Mouse (Mus musculus) heart, embryonic 12.5 days (tissue): ENCODE measurements around the gene Rassf4. TPM values are rescaled to one million over a fixed set of nuclear protein-coding genes. Genes with fewer than 3 reads are reported as not detected.

Experiments used
- ATAC-seq: fragments of 200-750 bp; cut with Nextera tagmentation; 2 replicates; pipeline ENCODE4 v1.8.0; 2017; ENCODE audit warnings: moderate TSS enrichment, moderate library complexity; ENCODE audit not compliant: insufficient number of reproducible peaks, low FRiP score
- H3K27ac ChIP-seq: fragments of 300-500 bp; sonication (generic); 2 replicates; pipeline ENCODE4 v1.5.1; 2016; ENCODE audit warnings: mild to moderate bottlenecking, moderate library complexity; ENCODE audit not compliant: poor library complexity, severe bottlenecking
- H3K27me3 ChIP-seq: fragments of 300-500 bp; sonication (generic); replicated peaks from 2 replicates; pipeline ENCODE4 v1.6.1; 2016; ENCODE audit warnings: mild to moderate bottlenecking, moderate library complexity
- H3K36me3 ChIP-seq: fragments of 300-500 bp; sonication (generic); 2 replicates; pipeline ENCODE4 v1.6.1; 2016; ENCODE audit warnings: mild to moderate bottlenecking, moderate library complexity
- H3K4me1 ChIP-seq: fragments of 300-500 bp; sonication (generic); replicated peaks from 2 replicates; pipeline ENCODE4 v1.6.1; 2016; ENCODE audit warnings: mild to moderate bottlenecking
- H3K4me2 ChIP-seq: fragments of 300-500 bp; sonication (generic); 2 replicates; pipeline ENCODE4 v1.6.1; 2016; ENCODE audit warnings: mild to moderate bottlenecking, moderate library complexity
- H3K4me3 ChIP-seq: fragments of 300-500 bp; sonication (generic); 2 replicates; pipeline ENCODE4 v1.5.1; 2016; ENCODE audit warnings: mild to moderate bottlenecking
- H3K9ac ChIP-seq: fragments of 300-500 bp; sonication (generic); 2 replicates; pipeline ENCODE4 v1.6.1; 2016; ENCODE audit warnings: mild to moderate bottlenecking, moderate library complexity
- H3K9me3 ChIP-seq: fragments of 300-500 bp; sonication (generic); replicated peaks from 2 replicates; pipeline ENCODE4 v1.6.1; 2016; ENCODE audit warnings: mild to moderate bottlenecking, moderate library complexity
- WGBS: fragments of 180-500 bp; shearing (Covaris S2); methylation state at CpG from one replicate; pipeline ENCODE4 v1.1.7; 2016; 5-methylcytosine and 5-hydroxymethylcytosine counted together
- polyA plus RNA-seq: library from polyadenylated mRNA; unstranded; fragments of >200 nt; fragmentation: Nextera tagmentation; extraction: Ambion mirVana; gene quantifications from 2 replicates; pipeline ENCODE4 v1.2.1, GENCODE M21; 2016

The Rassf4 gene
- polyA plus RNA-seq, 1 experiment from 2014 or later: 6.5 TPM

DNA sequence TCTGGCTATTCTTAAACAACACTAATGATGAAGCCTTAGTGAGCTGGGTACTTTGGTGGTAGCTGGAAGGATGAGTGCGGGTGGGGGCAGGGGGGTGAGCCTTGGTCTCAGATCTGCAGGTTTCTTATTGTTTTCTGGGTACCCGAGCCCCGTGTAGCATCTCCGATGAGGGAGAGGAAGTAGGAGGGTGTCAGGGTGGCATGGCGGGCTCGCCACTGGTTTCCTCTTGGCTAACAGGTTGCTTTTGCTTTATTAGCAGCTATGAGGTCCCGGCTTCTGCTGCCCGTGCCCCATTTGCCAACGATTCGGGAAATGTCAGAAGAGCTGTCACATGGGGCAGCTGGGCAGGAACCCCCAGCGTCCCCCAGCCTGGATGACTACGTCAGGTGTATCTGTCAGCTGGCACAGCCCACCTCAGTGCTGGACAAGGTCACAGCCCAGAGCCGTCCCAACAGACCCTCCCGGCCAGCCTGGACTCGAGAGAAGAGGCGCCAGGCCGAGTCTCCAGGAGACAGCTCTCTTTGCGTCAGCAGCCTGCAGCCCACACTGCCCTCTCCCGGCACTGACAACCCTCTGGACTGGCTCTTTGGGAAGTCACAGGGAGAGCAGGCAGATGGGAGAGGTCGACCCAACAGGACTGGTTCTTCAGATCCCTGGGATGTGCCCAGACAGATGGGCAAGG lies 22.2 kb downstream of the Rassf4 start:
- peak overlapping the region; percentile 44; the same call in 1 of the 2 replicates for H3K9ac ChIP-seq
- no peaks in the 10 kb centered on the region for H3K27me3 ChIP-seq
- H3K9me3 ChIP-seq: no peaks in the 10 kb centered on the region
- H3K4me2 ChIP-seq: peak overlapping the region; percentile 44
- ATAC-seq: no peak; the same call in 1 of the 2 replicates
- H3K4me3 ChIP-seq: no peak overlapping the region
- H3K36me3 ChIP-seq: no peaks in the 10 kb centered on the region
- peaks cover 32% of the 10 kb centered on the region for H3K4me1 ChIP-seq
- 60% methylated on average over 20 of the region's 20 CpGs for WGBS
- no peak overlapping the region; the same call in 1 of the 2 replicates for H3K27ac ChIP-seq

DNA sequence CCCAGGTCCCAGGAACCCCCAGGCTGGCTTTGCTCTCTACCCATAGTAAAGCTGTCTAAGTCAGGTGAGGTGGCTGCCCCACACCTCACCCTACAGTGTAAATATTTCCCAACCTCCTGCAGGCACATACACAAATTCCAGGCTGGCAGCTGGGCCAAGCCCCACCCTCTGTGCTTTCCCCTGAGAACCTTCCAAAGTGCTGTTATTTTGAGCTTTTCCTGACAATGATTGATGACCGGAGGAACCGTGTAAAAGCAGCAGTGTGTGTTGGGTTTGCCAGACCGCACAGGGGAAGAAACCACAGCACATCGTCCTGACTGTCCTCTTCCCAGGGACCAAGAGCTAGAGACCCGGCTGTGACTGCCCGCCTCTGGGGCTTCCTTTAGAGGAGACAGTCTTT lies 23.3 kb downstream of the Rassf4 start, which contains the start of gene Depp1:
Depp1 (plus strand) TSS at position 204 of the 400 bp plus-strand sequence.
- H3K4me1 ChIP-seq: peaks cover 30% of the 10 kb centered on the region
- no peaks in the 10 kb centered on the region for H3K27me3 ChIP-seq
- H3K36me3 ChIP-seq: no peaks in the 10 kb centered on the region
- peak within 1 kb of the TSS; percentile 21 for H3K4me3 ChIP-seq
- H3K4me2 ChIP-seq: peak within 1 kb of the TSS; percentile 44
- 9% methylated on average over 6 of the region's 6 CpGs for WGBS
- peak; percentile 52; the same call in 1 of the 2 replicates for ATAC-seq
- H3K27ac ChIP-seq: peak within 1 kb of the TSS; percentile 42
- peak within 1 kb of the TSS; percentile 44 for H3K9ac ChIP-seq
- no peaks in the 10 kb centered on the region for H3K9me3 ChIP-seq

DNA sequence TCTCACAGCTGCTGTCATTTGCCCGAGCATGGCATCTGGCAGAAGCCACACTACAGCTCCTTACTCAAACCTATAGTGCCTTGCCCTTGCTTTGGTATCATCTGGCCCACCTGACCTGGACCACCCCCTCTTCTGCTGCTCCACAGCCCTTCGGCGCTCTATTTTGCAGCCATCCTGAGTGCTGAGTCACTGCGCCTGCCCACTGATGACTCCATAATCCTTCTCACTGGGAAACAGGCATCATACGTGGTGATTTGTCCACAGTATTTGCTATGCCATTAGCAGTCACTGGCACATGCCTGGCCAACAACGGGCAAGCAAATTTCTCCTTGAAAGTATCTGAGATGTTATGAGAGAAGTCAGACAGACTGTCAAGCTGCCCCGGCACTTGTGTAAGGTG lies 23.9 kb downstream of the Rassf4 start:
- no peaks in the 10 kb centered on the region for H3K36me3 ChIP-seq
- H3K27ac ChIP-seq: peak overlapping the region; percentile 42
- no peak overlapping the region for H3K4me3 ChIP-seq
- no peak for ATAC-seq
- peak overlapping the region; percentile 42; the same call in 1 of the 2 replicates for H3K9ac ChIP-seq
- no peaks in the 10 kb centered on the region for H3K9me3 ChIP-seq
- peaks cover 34% of the 10 kb centered on the region for H3K4me1 ChIP-seq
- H3K27me3 ChIP-seq: no peaks in the 10 kb centered on the region
- H3K4me2 ChIP-seq: no peak overlapping the region
- WGBS: 64% methylated on average over 7 of the region's 7 CpGs

DNA sequence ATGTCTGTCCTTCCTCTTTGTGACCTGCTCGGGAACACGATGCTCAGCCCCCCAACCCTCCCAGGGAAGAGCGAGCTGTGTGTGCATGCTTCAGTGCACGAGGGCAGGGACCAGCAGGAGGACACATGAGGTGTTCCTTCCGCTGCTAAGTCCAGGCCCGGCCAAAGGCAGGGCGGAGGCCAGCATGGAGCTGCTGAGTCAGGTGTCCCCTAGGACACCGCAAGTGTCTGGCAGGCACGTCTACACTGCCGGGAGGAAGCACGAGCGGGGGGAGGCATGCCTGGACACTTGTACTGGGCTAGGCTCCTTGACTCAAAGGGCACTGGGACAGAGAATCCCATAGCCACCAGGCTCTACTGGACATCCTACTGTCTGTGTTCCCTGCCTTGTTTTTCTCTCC lies 26.0 kb downstream of the Rassf4 start:
- no peak overlapping the region for H3K27ac ChIP-seq
- no peak for ATAC-seq

DNA sequence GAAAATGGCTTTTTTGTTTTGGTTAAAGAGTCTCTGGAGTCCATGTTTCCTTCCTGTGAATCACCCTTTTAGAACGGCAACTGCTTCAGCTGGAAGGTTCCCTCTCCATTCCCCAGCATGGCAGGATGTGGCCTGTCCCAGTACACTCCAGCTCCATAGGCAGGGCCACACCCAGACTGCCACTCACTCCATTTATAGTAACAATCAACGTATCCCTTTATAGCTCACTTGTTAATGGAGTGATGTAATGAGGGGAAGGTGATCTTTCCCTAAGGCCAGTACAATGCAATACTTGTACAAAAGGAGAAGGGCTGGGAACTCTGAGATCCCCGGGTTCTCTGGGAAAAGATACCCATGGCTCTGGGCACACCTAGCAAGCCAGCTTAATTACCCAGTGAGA lies 29.4 kb downstream of the Rassf4 start:
- H3K4me3 ChIP-seq: no peak overlapping the region
- 22% methylated on average over 3 of the region's 3 CpGs for WGBS
- ATAC-seq: peak; percentile 48; the same call in 1 of the 2 replicates
- no peaks in the 10 kb centered on the region for H3K9me3 ChIP-seq
- no peak overlapping the region for H3K9ac ChIP-seq
- no peak overlapping the region for H3K4me2 ChIP-seq
- H3K4me1 ChIP-seq: peaks cover 30% of the 10 kb centered on the region
- no peaks in the 10 kb centered on the region for H3K36me3 ChIP-seq
- H3K27me3 ChIP-seq: no peaks in the 10 kb centered on the region
- peak overlapping the region; percentile 65 for H3K27ac ChIP-seq

More for the DNA sequence above, 26.0 kb downstream of the Rassf4 start:
- Histone ChIP-seq H3K27me3 (no peaks in the 10 kb centered on the region), H3K9ac (no peak overlapping the region), H3K4me3 (no peak overlapping the region), H3K4me1 (peaks cover 46% of the 10 kb centered on the region), H3K4me2 (no peak overlapping the region), H3K36me3 (no peaks in the 10 kb centered on the region), H3K9me3 (no peaks in the 10 kb centered on the region)
- WGBS: 66% methylated on average over 12 of the region's 12 CpGs

DNA sequence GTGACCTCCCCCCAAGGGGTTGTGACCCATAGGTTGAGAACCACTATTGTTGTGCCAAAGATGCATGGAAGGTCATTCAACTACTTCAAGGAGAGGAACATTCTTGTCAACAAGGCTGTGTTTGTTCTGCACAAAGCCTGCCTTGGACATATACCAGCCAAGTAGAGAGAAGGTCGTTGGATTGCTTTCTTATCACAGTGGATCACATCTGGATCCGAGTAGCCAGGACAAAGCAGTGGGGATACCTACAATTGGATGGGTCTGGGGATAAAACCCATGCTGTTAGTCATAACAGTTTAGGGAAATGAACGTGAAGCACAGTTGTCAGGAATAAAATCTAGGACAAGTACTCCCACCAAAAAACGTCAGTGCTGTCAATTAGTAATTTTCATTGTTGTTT lies 29.9 kb downstream of the Rassf4 start:
- no peak overlapping the region for H3K4me2 ChIP-seq
- WGBS: 56% methylated on average over 4 of the region's 4 CpGs
- H3K9ac ChIP-seq: no peak overlapping the region
- H3K9me3 ChIP-seq: no peaks in the 10 kb centered on the region
- H3K27ac ChIP-seq: peak overlapping the region; percentile 65
- no peaks in the 10 kb centered on the region for H3K36me3 ChIP-seq
- H3K4me1 ChIP-seq: peaks cover 34% of the 10 kb centered on the region
- no peaks in the 10 kb centered on the region for H3K27me3 ChIP-seq
- H3K4me3 ChIP-seq: no peak overlapping the region
- no peak for ATAC-seq

DNA sequence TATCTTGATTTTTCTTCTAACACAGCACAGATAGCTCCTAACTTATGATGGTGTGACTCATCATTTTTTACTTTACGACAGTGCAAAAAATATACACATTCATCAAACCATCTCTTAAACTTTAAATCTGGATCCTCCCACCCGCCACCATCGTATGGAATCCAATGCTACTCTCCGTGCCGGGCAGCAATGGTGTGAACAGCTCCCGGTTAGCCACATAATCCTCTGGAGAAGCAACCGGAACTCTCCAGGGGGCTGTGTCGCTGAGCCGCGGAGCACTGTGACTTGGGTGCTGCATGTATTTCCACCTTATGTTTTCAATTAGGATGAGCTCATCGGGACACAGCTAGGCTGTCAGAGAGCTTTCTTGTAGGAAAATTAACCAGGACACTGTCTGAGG lies 30.8 kb downstream of the Rassf4 start:
- Histone ChIP-seq H3K27ac (no peak overlapping the region), H3K9ac (no peak overlapping the region), H3K9me3 (no peaks in the 10 kb centered on the region), H3K27me3 (no peaks in the 10 kb centered on the region; the same call in 1 of the 2 replicates), H3K4me1 (peaks cover 35% of the 10 kb centered on the region), H3K36me3 (no peaks in the 10 kb centered on the region), H3K4me3 (no peak overlapping the region), H3K4me2 (no peak overlapping the region)
- ATAC-seq: no peak
- WGBS: 77% methylated on average over 11 of the region's 11 CpGs

DNA sequence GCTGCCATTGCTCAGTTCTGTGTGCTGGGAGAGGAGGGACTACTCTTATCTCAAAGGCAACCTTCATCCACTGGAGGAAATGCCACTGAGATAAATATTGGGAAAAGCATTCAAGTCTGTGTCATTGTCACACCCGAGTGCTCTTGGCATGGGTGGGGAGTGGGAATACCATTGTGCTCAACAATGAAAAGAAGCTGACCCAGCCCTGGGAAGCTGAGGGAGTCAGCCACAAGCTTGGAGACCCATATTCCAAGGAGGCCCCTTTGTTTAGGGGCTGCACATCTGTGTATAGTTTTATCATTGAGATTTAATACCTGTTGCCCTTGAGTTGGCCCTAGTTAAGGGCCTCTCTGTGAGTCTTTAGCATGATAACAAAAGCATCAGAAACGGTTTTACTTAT lies 34.1 kb downstream of the Rassf4 start:
- H3K4me2 ChIP-seq: no peak overlapping the region
- no peak for ATAC-seq
- 42% methylated on average over 2 of the region's 2 CpGs for WGBS
- no peak overlapping the region for H3K9ac ChIP-seq
- H3K27ac ChIP-seq: no peak overlapping the region
- H3K36me3 ChIP-seq: no peaks in the 10 kb centered on the region
- H3K4me1 ChIP-seq: peaks cover 54% of the 10 kb centered on the region
- no peaks in the 10 kb centered on the region; the same call in 1 of the 2 replicates for H3K27me3 ChIP-seq
- no peaks in the 10 kb centered on the region for H3K9me3 ChIP-seq
- H3K4me3 ChIP-seq: no peak overlapping the region

DNA sequence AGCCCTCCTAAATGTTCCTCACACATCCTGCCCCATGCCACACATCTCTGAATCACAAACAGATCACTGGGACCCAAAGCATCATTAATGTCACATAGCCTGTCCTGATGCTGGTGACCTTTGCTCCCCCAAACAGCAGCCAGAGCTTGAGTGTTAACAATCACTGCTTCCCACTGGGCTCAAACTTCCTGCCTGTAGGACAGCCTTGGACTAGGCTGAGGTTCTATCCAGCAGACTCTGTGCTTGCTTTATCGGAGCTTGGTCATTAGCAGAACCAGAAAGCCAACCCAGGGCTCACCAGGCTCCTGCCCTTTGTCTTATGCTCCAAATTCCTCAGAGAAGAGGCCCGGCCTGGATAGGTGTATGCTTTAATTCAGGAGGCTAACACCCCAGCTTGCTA lies 34.9 kb downstream of the Rassf4 start:
- Histone ChIP-seq H3K4me1 (peaks cover 56% of the 10 kb centered on the region), H3K9ac (no peak overlapping the region), H3K27ac (no peak overlapping the region), H3K36me3 (no peaks in the 10 kb centered on the region), H3K9me3 (no peaks in the 10 kb centered on the region), H3K4me2 (no peak overlapping the region), H3K27me3 (no peaks in the 10 kb centered on the region; the same call in 1 of the 2 replicates), H3K4me3 (no peak overlapping the region)
- 81% methylated on average over 2 of the region's 2 CpGs for WGBS
- no peak for ATAC-seq

DNA sequence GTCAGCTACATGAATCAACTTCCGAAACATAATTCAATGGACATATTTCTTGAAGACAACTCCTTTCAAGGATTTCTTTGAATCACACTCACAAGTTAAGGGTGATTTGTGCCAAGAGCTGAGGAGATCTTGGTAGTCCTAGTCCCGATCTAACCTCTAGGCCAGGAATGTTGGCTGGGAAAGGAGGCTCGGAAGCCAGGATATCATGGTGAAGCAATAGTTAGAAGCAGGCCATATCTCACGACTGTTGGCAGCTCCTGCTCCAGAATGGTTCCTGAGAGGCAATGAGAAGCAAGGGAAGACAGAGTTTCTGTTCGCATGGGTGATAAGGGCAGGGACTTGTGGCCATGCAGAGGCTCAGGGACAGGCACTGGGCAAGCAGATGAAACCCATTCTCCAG lies 36.3 kb downstream of the Rassf4 start:
- H3K27ac ChIP-seq: no peak overlapping the region
- H3K9ac ChIP-seq: no peak overlapping the region
- ATAC-seq: no peak
- no peaks in the 10 kb centered on the region; the same call in 1 of the 2 replicates for H3K27me3 ChIP-seq
- no peaks in the 10 kb centered on the region for H3K36me3 ChIP-seq
- WGBS: 57% methylated on average over 5 of the region's 5 CpGs
- H3K4me1 ChIP-seq: peaks cover 51% of the 10 kb centered on the region
- no peak overlapping the region for H3K4me2 ChIP-seq
- no peak overlapping the region for H3K4me3 ChIP-seq
- no peaks in the 10 kb centered on the region for H3K9me3 ChIP-seq

DNA sequence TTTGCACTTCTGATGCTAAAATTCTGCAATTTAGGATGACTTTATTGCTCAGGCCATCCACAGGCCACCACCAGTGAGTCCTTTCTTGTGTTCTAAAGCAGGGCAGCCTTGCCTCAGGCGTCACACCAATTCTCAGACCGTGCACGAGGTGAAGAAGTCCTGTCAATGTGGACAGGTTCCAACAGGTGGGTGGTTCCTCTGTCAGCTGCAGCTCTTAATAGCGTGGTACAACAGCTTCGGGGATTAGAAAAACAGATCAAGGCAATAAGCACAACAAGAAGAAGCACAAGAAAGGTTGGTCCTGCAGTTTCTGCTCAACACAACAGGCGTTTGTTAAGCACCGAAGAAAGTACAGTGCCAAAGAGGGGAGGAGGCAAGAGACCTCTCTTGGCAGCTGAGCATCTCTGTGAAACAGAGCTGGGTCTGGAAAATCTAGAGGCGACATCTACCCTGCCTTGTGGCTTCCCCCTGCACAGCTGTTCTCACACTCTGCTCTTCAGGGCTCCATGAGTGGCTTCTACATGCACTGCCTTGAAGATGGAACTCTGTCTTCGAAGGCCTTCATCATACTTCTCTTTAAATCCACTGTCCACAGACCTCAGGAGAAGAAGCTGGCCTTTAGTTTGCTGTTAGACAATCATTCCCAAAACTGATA lies 37.0 kb downstream of the Rassf4 start:
- Histone ChIP-seq H3K27ac (peak overlapping the region; percentile 98; the same call in 1 of the 2 replicates), H3K4me1 (peaks cover 51% of the 10 kb centered on the region), H3K9me3 (no peaks in the 10 kb centered on the region), H3K9ac (no peak overlapping the region), H3K27me3 (no peaks in the 10 kb centered on the region; the same call in 1 of the 2 replicates), H3K4me3 (no peak overlapping the region), H3K36me3 (no peaks in the 10 kb centered on the region), H3K4me2 (no peak overlapping the region)
- WGBS: 78% methylated on average over 9 of the region's 9 CpGs
- ATAC-seq: no peak
